Mouse (Mus musculus) naive thymus-derived CD4-positive, alpha-beta T cell, adult 2 months (primary cell): ENCODE measurements around the gene Wipi1.

Source experiments
- DNase-seq: peaks from one replicate; pipeline ENCODE4 v3.0.0-alpha.2; 2011; ENCODE audit warnings: low read depth

The Wipi1 gene

DNA sequence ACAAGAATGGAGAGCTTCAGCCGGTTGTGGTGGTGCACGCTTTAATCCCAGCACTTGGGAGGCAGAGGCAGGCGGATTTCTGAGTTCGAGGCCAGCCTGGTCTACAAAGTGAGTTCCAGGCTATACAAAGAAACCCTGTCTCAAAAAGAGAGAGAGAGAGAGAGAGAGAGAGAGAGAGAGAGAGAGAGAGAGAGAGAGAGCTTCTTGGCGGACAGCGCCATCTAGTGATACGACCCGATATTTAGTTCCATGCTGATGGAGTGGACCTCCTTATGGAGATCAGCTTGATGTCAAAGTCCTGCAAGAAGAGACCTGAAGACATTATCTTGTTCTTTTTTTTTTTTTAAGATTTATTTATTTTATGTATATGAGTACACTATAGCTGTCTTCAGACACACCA lies 7.3 kb upstream of the Wipi1 start:
- DNase-seq: peak; percentile 84

GRCm38 (mm10) chr11:109616766-109617165 lies 5.0 kb upstream of the Wipi1 start:
- no peak for DNase-seq

DNA sequence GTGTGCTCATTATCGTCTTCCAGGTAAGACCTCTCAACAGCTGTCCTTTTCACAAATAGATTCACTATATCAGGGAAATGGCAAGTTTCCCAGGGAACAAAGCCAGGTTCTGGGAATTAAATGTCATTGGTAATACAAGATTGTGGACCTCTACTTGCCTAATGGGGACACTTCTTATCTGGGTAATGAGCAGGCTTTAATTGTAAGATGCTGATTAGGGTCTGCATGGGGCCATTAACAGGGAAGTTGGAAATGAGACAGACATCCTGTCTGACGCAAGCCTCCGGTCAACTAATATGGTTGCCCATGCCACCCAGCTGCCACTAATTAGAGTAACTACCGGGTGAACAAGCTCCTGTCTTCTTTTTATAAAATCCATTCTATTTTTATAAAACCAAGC lies 4.6 kb upstream of the Wipi1 start:
- no peak for DNase-seq

GRCm38 (mm10) chr11:109615286-109615685 lies 3.5 kb upstream of the Wipi1 start:
- no peak for DNase-seq

GRCm38 (mm10) chr11:109612871-109613529 lies 1.2 kb upstream of the Wipi1 start:
- no peak for DNase-seq

DNA sequence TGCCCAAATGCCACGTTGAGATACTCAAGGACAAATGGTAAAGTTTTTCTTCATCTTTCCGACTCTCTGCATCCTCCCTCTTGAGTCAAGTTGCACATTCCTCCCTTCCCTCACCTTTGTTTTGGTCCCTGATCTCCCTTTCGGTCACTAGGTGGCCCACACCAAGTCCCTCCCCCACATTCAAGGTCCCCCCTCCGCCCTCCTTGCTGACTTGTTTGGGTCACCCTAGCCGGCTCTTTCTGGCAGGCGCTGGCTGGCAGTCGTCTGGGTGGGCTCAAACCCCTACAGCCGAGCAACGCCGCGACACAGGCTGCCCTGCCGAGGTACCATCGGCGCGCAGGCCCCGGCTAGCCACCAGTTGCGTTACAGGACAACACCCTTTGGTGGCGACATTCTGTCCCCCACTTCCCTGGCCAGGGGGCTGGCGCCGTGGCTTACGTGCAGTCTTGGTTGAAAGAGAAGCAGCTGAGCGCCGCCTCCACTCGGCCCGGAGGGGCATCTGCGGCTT lies 918 bp downstream of the Wipi1 start:
- DNase-seq: no peak

DNA sequence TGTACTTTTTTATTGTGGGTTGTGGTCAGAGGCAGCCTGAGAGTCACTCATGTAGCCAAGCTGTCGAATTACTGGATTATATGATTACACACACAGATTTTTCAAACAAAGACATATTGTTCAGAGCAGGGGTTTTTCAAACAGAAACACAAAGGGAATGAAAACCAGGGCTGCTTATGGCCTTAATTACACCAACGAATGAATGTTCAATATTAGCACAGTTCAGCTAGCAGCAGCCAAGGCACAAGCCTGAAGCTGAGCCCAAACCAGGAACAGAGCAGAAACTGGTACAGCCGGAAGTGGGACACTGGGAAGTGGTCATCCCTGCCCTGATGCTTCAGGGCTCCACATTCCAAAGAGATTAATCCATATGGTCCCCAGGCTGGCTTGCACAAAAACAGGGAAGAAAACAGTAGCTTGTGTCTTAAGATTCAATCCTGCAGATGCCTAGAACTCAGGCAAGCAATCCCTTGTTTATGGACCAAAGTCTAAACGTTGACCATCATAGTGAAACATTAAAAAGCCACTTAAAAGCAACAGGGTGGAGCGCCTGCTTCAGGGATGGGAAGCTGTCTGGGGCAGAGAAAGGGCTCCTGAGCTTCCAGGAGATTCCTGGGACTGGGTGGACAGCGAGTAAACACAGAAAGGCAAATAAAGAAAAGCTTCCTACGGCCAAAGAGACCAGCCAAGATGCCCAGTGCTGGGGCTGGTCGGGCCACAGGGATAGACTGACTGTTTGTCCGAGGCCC lies 1.5 kb downstream of the Wipi1 start:
- no peak for DNase-seq

GRCm38 (mm10) chr11:109608976-109609625 lies 2.7 kb downstream of the Wipi1 start:
- DNase-seq: no peak

- no peak for DNase-seq
These were observed 4.2 kb downstream of the Wipi1 start for GRCm38 (mm10) chr11:109607600-109607999.

DNA sequence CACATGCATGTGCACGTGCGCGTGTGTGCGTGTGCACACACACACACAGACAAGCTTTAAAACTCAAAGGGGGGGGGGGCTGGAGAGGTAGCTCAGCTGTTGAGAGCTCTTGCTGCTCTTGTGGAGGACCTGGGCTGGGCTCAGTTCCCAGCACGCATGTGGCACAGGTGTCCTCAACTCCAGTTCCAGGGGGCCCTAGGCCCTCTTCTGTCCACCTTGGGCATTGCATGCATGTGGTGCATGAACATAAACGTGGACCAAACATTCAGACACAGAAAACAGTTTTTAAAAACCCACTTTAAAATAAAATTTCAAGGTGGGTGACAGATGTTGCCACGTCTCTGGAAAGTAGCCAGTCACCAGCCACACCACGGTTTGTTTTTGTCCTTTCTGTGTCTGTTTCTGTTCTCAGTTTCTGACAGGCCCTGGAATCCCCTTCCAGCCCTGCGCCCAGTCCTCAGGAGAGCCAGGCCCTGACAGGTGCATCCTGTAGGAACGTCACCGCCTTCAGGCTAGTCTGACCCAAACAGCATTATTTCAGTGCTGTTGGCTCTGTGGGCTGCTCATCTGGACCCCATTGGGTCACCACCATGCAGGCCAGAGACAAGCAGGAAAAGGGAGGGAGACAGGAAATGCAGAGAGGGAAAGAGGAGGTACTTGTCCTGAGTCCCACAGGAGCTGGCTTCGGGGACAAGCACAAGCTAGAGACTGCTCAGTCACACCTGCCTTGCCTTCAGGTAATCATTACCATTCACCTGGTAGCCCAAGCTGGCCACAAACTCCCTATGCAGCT lies 12.8 kb downstream of the Wipi1 start:
- no peak for DNase-seq

DNA sequence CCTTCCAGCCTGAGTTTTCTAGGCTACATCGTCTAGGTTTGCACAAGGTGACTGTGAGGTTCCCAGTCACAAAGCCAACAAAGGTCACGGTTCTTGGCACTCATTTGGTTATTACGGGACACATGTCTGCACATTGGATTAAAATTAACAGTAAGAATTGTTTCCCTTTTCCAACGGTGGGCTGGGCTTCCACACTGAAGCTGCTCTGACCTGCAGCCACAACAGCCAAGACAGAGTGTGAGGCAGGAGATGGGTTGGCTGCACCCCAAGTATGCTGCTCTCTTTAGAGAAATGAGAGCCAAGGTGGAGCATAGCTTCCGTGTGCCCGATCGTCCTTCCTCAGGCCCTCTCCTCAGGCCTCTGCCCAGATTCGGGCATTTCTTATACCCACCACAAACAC lies 17.0 kb downstream of the Wipi1 start:
- DNase-seq: no peak

- DNase-seq: no peak
These were observed 18.4 kb downstream of the Wipi1 start for GRCm38 (mm10) chr11:109593200-109593981.

GRCm38 (mm10) chr11:109591511-109591910 lies 20.3 kb downstream of the Wipi1 start:
- peak; percentile 81 for DNase-seq

DNA sequence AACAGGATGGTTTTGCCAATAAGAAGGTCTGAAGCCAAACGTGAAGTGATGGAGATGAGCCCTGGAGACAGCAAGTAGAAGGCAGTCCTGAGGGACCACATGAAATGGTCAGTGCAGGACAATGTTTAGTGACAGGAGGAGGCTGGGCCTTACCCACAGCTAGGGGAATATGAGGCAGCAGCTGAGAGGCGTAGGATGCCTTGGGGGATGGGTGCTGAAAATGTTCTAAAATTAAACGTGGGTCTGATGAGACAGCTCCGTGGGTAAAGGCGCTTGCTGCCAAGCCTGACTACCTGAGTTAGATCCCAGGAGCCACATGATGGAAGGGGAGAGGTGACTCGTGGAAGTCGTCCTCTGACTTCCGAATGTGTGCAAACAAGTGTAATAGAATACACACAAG lies 21.8 kb downstream of the Wipi1 start:
- no peak for DNase-seq

DNA sequence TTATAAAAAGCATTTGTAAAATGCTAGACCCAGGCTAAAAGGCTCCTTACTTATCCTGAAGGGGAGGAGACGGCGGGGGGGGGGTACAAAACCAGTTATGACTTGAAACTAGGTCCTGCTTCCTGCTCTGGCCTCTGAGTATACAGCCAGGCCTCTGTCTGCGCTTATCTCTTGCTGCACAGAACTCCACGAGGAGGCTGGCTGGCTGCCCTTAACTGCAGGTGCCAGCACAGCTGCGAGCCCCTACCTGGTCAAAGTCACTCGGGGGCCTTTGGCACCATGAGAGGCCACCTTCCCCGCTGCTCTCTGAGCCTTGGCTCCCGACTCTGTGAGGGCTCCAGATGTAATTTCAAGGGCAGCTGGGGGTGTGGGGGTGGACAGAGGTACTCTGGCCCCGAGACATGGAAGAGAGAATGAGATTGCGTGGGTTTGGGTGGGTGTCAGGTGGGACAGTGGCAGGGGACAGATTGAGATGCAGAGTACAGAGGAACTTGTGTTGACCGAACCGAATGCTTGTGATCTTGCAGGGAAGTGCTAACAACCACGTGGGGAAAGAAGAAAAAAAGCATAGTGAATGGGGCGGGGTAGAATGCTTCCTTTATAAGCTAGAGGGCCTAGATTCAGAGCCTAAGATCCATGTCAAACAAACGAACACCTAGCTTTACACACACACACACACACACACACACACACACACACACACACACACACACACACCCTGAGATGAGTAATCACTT lies 24.0 kb downstream of the Wipi1 start:
- DNase-seq: peak; percentile 41

DNA sequence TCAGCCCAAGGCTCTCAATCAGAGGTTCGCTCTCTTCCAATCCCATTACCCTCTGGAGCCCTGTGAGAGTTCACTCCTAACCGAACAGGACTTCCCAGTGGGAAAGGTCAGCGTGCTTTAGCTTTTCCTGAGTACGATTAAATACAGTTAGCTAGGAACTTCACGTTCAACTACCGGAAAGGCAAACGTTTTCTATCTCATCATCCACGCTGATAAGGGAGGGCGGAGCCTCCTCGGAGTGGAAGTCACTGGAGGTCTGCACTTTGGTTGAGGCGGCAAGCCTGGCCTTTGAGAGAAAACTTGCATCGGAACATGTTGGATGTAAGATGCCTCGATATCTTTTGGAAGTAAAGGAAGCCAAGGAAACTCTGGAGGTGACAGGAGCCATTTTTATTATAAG lies 24.7 kb downstream of the Wipi1 start:
- no peak for DNase-seq

- DNase-seq: no peak
These were observed 25.3 kb downstream of the Wipi1 start for GRCm38 (mm10) chr11:109586424-109586823.

DNA sequence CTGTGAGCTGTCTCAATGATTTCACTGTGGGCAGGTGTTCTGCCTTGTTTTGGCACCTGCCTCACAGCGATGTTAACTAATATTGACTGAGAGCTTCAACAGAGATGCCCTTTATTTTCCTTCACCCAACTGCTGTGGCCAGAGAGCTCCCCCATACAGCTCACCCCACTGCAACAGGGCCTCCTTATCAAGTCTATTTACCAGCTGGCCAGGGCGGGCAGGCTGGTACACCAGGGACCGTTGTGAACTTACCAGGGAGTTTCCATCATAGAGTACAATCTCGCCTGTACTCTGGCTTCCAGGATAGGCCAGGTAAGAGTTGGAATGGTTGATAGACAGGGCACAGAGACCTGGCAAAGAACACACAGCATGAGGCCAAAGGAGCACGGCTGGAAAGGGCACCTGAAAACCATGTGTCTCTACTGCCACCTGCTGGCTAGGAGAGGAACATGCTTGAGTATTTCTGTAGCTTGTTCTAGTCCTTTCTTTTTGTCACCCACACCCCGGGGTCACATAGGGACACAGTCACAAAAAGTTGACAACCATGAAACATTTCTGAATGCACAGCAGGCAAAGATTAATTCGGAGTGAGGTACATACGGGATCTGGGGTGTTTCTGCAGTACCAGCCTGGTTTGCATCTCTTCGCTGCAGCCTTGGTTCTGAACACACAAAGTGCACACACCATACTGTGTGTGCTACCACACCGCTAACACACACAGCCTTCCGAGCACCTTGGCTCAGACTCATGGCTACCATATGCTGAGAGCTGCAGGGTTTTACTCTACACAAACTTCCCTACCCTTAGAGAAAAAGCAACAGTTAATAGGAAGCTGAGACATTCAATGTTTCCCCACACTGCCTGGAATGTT lies 26.7 kb downstream of the Wipi1 start:
- peak; percentile 90 for DNase-seq

- no peak for DNase-seq
These were observed 27.8 kb downstream of the Wipi1 start for GRCm38 (mm10) chr11:109583986-109584385.

DNA sequence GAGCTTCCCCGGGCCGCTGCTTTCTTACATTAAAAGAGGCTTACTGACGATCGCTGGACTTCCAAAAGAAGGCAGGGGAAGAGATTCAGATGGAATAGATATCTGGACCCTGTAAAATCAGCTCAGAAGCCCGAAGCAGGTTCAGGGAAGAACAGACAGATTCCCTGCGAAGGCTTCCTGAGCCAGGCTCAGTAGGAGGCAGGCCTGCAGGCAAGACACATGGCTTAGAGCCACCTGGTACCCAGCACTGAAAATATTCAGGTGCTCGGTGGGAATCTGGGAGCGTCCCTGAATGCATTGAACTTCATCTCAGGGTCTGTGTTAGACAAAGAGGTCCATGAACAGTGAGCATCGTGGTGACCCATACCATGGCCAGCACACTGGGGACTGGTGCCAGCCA lies 31.8 kb downstream of the Wipi1 start:
- no peak for DNase-seq
